Mouse (Mus musculus): ENCODE data around the gene Dock1.

GRCm38 (mm10) chr7:134722361-134722760 is 51.9 kb downstream of the Dock1 start:
- TF ChIP-seq CTCF (conservative IDR thresholded peaks at IDR 0.05; ENCODE audit: insufficient read depth, insufficient read length, low read depth, low read length) (no peak), POLR2A (IDR thresholded peaks at IDR 0.05; ENCODE audit: low read depth, low read length) (no peak)
